Mouse (Mus musculus): ENCODE data around the gene Evx2. TPM values are rescaled to one million over a fixed set of nuclear protein-coding genes. Genes with fewer than 3 reads are reported as not detected.

The Evx2 gene
- total RNA-seq, 2 experiments from 2014 or later = not detected

DNA sequence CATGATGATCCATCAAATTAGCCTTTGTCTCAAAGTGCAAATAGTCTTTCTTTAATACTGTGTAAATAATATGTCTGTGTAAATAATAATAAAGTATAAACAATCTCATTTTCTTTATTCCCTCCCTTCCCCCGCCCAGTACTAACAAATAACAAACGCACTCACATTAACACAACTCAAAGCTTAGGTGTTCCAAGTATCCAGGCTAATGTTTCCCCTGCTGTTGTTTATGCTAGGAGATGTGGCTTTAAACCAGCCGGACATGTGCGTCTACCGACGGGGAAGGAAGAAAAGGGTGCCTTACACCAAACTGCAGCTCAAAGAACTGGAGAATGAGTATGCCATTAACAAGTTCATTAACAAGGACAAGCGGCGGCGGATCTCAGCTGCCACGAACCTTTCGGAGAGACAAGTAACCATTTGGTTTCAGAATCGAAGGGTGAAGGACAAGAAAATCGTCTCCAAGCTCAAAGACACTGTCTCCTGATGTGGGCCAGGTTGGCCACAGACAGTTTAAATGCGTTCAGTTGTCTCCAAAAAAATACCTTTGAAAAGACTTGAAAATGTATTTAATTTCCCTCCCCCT, 10.4 kb upstream of the Evx2 start:
- intact Hi-C loops (cut with DNase I) = loop anchor here (5.0 kb wide), 1 partner anchor 1087 kb away; the partner anchor contains the start of gene Chrna1
- DNase-seq = no peak

GRCm38 (mm10) chr2:74669230-74669578, 9.8 kb upstream of the Evx2 start:
- intact Hi-C loops (cut with DNase I) = no loop called here
- no peak for DNase-seq

DNA sequence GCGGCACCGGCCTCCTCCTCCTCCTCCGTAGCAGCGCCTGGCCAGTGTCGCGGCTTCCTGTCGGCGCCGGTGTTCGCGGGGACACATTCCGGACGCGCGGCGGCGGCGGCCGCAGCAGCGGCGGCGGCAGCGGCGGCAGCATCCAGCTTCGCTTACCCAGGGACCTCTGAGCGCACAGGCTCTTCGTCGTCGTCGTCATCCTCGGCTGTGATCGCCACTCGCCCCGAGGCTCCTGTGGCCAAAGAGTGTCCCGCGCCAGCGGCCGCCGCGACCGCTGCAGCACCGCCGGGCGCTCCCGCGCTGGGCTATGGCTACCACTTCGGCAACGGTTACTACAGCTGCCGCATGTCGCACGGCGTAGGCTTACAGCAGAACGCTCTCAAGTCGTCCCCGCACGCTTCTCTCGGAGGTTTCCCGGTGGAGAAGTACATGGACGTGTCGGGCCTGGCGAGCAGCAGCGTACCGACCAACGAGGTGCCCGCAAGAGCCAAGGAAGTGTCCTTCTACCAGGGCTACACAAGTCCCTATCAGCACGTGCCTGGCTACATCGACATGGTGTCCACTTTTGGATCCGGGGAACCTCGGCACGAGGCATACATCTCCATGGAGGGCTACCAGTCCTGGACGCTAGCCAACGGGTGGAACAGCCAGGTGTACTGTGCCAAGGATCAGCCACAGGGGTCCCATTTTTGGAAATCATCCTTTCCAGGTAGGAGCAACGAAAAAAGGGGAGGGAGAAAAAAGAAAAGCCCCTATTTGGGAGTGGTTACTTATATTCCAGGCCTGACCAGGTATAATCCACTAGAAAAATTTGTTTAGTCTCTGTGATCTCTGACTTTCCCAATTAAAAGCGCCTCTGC, 9.2 kb upstream of the Evx2 start:
- DNase-seq = no peak
- intact Hi-C loops (cut with DNase I) = no loop called here

DNA sequence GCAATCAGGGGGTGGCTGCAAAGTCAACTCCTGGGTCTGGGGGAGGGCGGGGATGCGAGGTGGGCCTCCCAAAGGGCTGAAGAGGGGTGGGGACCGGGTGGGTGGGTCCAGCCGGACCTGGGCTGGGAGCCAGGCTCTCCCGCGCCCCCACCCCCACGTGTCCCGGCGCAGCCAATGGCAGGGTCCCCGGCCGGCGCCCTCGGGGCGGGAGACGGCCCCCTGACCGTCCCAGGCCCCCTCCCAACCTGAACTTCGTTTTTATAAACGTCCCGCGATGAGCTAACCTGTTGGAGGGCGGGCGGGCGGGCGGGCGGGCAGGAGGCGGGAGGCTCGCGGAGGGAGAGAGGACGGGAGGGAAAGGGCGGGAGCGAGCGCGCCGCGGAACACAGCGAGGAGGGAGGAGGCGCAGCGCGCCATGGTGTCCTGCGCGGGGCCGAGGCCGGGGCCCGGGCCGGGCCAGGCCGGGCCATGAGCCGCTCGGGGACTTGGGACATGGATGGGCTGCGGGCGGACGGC, 8.5 kb upstream of the Evx2 start, which contains the start of gene Hoxd13:
Gene Hoxd13 (plus strand): TSS at position 469 of the 516 bp plus-strand sequence.
- intact Hi-C loops (cut with DNase I) = no loop called here
- DNase-seq = no peak

DNA sequence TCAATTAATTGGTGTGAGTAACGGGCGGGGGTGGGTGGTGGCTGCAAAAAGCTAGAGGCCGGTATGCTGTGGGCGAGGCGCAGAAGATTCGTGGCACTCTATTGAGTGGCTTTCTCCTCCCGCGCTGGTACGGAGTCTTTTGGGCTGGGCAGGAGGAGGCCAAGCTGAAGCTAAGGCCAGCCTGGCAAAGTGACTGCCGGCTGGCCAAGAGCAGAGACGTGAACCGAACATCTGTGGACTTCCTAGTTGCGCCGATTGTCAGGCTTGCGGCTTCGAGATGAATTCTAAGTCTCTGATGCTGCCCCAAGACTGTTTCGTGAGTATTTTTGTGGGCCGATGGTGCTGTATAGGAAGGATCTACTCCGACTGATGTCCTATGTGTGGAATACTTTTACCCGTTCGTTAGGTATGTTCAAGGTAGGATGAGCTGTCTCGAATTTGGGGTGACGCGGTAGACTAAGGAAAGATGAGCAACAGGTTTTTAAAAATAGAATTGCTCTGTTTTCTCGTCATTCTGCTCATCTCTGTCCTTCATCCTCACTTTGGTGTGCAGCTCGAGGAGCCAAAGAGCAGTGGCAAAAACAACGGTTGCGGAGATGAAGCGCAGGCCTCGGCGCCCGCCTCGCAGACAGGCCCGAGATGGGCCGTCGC, 8.0 kb upstream of the Evx2 start:
- intact Hi-C loops (cut with DNase I) = no loop called here
- no peak for DNase-seq

DNA sequence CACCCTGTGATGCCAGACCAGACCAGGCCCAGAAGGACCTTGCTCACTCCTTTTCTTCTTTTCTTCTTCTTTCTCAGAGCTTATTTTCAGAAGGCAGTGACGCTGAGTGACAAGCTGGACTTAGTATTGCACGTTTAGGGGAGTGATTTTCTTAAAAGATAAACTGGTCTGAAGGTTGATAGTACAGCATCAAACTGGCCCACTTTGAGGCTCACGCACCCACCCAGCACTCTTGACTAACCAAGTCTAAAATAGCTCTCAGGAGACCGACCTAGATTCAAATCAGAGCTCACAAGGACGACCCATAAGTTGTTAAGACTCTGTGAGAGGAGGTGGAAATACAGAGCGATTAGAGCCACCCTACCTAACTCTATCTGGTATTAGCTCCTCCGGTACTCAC, 7.1 kb upstream of the Evx2 start:
- intact Hi-C loops (cut with DNase I) = no loop called here
- no peak for DNase-seq

GRCm38 (mm10) chr2:74663291-74663925, 4.1 kb upstream of the Evx2 start:
- intact Hi-C loops (cut with DNase I) = loop anchor here (5.0 kb wide), 1 partner anchor 596 kb away; no protein-coding TSS in a partner anchor

DNA sequence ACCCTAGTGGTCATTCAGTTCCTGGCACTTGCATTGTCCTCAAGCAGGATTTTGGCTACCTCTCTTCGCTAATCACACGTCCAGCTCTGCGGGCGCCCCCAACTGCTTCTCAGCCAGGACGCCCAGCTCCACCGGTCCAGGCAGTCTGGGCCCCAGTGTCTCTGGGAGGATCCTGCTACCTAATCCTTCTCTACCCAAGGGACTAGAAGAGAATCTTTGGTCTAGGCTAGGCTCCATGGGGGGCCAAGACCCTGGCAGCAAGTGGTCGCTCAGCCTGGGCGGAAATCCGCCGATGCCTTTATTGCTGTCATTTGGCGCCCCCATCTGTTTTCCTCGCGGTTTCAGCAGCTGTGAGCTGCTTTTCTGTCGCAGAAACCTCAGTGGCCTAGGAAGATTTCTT, 2.3 kb upstream of the Evx2 start:
- intact Hi-C loops (cut with DNase I) = loop anchor here (5.0 kb wide), 1 partner anchor 594 kb away; no protein-coding TSS in a partner anchor
- no peak for DNase-seq

More at GRCm38 (mm10) chr2:74663291-74663925, 4.1 kb upstream of the Evx2 start:
- DNase-seq = no peak

GRCm38 (mm10) chr2:74660421-74661375, 1.3 kb upstream of the Evx2 start:
- no peak for DNase-seq
- intact Hi-C loops (cut with DNase I) = loop anchor here (5.0 kb wide), 1 partner anchor 593 kb away; no protein-coding TSS in a partner anchor

GRCm38 (mm10) chr2:74658667-74659371, 538 bp downstream of the Evx2 start:
- no peak for DNase-seq
- intact Hi-C loops (cut with DNase I) = loop anchor here (2.0 to 10.0 kb wide), 3 partner anchors 194 to 1384 kb away; partner anchors contain the start of gene Sp9

DNA sequence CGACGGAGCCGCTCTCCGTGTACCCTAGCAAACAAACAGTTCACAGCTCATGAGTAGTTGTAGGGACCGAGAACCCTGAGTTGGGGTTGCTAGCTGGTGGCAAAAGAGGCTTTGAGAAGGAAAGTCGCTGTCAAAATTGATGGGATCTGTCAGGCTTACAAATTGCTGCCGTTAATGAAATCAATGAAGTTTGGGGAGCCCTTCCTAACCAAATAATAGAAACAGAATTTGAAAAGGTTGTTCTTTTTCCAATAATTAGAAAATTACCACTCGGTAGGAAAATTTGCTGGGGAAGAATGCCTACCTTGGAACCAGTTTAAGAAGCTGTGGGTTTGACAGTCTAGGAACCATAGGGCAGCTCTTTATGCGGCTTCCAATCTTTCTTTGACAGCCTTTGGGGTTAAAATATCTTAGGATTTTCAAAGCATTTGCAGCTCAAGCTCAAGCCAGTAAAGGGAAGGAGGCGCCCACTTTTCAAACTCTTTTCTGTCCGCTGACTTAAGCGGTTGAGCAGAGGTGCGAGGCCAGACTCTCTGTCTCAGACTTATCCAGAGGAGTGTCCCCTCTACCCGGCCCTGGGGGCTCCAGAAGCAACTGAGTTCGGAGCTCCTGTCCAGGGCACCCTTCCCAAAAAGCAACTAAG, 1.2 kb downstream of the Evx2 start:
- intact Hi-C loops (cut with DNase I) = loop anchor here (2.0 to 10.0 kb wide), 3 partner anchors 193 to 1383 kb away; partner anchors contain the start of gene Sp9
- no peak for DNase-seq

DNA sequence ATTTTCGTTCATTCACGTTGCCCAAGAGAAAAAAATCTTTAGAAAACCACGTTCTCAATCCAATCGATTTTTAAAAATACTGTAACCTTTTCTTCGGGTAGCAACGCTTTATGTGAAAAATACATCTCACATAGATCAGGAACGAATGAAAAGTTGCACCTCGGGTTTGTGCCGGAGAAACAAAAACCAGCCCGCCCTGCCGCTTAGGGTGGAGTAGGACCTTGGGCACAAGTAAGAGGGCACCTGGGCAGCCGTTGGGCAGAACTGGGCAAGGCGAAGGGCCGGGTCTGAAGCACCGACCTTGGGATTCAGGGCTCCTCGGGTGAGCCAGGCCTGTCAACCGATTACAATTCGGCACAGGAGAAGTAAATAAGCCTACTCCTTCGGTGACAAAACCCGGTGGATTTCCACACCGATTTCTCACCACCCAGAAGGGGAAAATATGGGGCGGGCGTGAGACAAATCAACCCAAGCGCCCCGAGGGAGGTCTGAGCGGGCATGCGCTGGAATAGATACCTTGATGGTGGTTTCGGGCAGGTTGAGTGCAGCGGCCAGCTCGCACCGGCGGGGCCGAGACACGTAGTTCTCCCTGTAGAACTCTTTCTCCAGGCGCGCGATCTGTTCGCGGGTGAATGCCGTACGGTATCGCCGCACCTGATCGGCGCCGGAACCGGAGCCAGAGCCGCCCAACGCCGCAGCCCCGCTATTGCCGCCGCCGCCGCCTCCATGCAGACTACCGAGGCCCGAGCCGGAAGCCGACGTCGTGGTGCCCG, 1.9 kb downstream of the Evx2 start:
- intact Hi-C loops (cut with DNase I) = loop anchor here (2.0 to 10.0 kb wide), 3 partner anchors 193 to 1383 kb away; partner anchors contain the start of gene Sp9
- DNase-seq = no peak

- intact Hi-C loops (cut with DNase I) = loop anchor here (10.0 kb wide), 2 partner anchors 192 to 1382 kb away; partner anchors contain the start of gene Sp9
- no peak for DNase-seq
Observed at GRCm38 (mm10) chr2:74656632-74657021, 2.7 kb downstream of the Evx2 start.

- intact Hi-C loops (cut with DNase I) = loop anchor here (10.0 kb wide), 2 partner anchors 191 to 1381 kb away; partner anchors contain the start of gene Sp9
- no peak for DNase-seq
Observed at GRCm38 (mm10) chr2:74655821-74656631, 3.3 kb downstream of the Evx2 start.

DNA sequence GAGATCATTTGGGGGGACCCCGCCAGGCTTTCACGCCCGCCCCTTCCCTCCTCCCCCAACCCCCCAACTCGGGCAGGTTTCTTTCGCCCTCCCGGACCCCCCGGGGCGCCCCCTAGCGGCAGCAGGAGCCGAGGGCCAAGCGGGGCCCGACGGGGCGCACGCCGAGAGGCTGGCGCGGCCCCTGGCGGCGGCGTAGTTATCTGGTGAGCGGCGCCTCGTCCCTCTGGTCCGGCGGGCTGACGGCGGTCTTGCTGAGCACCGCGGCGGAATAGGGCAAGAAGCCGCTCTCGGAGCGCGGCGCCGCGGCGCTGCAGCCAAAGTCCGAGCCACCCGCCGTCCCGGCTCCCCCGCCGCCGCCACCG, 4.0 kb downstream of the Evx2 start:
- no peak for DNase-seq
- intact Hi-C loops (cut with DNase I) = loop anchor here (10.0 kb wide), 2 partner anchors 191 to 1381 kb away; partner anchors contain the start of gene Sp9

DNA sequence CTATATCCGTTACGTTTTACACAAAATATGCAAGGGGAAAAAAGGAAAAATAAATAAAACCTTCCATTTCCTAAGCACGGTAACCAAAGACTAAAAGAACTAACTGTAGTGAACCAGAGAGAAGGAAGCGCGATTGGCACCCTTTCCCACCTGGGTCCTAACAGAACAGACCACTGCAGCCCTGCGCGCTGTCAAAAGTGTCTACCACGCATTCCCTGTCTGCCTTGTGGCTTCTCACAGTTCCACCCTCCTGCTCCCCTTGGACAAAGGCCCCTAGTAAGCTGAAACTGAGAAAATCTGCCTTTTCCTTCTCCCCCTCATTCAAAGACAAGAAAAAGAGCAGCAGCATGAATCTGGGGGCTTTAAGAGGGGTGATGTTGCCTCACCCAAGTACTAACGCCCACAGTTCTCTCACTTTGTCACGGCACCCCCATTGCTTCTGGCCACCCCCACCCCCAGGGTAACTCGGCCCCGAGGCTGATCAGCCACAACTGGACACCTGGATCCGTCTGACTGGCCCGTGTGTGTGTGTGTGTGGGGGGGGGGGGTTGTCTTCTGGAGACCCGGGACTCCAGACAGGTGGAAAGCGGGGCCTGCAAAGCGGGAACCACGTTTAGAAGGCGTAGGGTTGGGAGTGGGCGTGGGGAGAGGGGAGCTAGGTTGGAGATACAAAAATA, 4.5 kb downstream of the Evx2 start:
- intact Hi-C loops (cut with DNase I) = loop anchor here (10.0 kb wide), 2 partner anchors 190 to 1380 kb away; partner anchors contain the start of gene Sp9

More for the DNA sequence above, 4.5 kb downstream of the Evx2 start:
- DNase-seq = no peak

Data from gastrocnemius, postnatal 36 days (tissue).